In the genomic region with DNA sequence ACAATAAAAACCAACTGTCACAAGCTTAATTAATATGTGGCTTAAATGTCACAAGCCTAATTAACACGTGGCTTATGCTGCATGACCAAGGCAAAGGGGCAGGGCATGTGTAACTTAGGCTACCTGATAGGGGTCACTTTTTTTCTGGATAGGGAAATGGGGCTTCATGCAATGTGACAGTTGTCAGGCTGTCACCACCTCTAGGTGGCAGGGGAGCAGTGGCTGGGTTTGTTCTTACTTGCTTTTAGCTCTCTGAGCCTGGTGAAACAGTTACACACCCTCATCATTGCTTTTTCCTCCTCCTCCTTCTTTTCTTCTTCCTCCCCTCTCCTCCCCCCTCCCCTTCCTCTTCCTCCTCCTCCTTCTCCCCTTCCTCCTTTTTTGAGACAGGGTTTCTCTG, we compare ENCODE assay signal across 26 mouse cellular contexts. TPM values are rescaled to one million over a fixed set of nuclear protein-coding genes. Genes with fewer than 3 reads are reported as not detected.
A peak's percentile ranks its signal among the peaks of the same experiment; 100 is the strongest.
DNase-seq lines count a peak whose midpoint lies in the region; ATAC-seq and TF ChIP-seq lines count a peak whose summit lies in the region.
"Had no signal": no experiment of that assay in that cellular context is flagged by ENCODE, and none has a peak within 500 bp of the region (broad histone marks: within the 10 kb centered on the region; RNA-seq: fewer than 3 reads in every experiment).

No protein-coding gene starts in this region.

- H3K9ac ChIP-seq in heart, embryonic 15.5 days: no peak overlapping the region
- no peak overlapping the region for H3K9ac ChIP-seq in intestine, postnatal 0 days (ENCODE audit: low read depth, low read length)
- no peak overlapping the region for H3K9ac ChIP-seq in intestine, embryonic 16.5 days (ENCODE audit: low read depth, low read length)
- H3K9ac ChIP-seq in liver, embryonic 14.5 days (replicated peaks): no peak overlapping the region
- H3K9ac ChIP-seq in liver, embryonic 12.5 days: no peak overlapping the region
- no peak overlapping the region for H3K9ac ChIP-seq in stomach, postnatal 0 days (ENCODE audit: low read length)
- H3K9ac ChIP-seq: hindbrain, embryonic 15.5 days; intestine, embryonic 15.5 days; limb, embryonic 12.5 days; midbrain, embryonic 12.5 days had no signal

- H3K4me1 ChIP-seq in heart, embryonic 15.5 days (replicated peaks): peaks cover 13% of the 10 kb centered on the region
- peaks cover 14% of the 10 kb centered on the region for H3K4me1 ChIP-seq in intestine, postnatal 0 days (replicated peaks; ENCODE audit: control insufficient read depth, insufficient read depth, low read length)
- H3K4me1 ChIP-seq in intestine, embryonic 16.5 days (ENCODE audit: control insufficient read depth, insufficient read depth, low read length): peaks cover 24% of the 10 kb centered on the region
- H3K4me1 ChIP-seq in liver, embryonic 14.5 days (replicated peaks; ENCODE audit: control insufficient read depth in 2 of 2, insufficient read depth in 2 of 2, low read length in 1 of 2): peaks cover 0 to 8% of the 10 kb centered on the region in 2 experiments; a peak in 1 of 4 replicates
- H3K4me1 ChIP-seq in liver, embryonic 12.5 days: 0 out of 2 replicates have a peak, but pooled peaks cover 4% of the 10 kb centered on the region
- no peaks in the 10 kb centered on the region for H3K4me1 ChIP-seq in stomach, postnatal 0 days (replicated peaks; ENCODE audit: control insufficient read depth, insufficient read depth)
- H3K4me1 ChIP-seq: midbrain, embryonic 12.5 days had no signal

- 0 out of 2 replicates have a peak, but pooled peaks have one; percentile 53 for ATAC-seq in heart, embryonic 15.5 days (replicated peaks; ENCODE audit: insufficient number of reproducible peaks, insufficient read depth, low FRiP score, low read depth)
- ATAC-seq in intestine, postnatal 0 days: no peak
- no peak for ATAC-seq in intestine, embryonic 16.5 days
- ATAC-seq in liver, embryonic 14.5 days (ENCODE audit: insufficient read depth): no peak
- no peak for ATAC-seq in liver, embryonic 12.5 days
- no peak for ATAC-seq in stomach, postnatal 0 days (ENCODE audit: low FRiP score, low TSS enrichment)
- ATAC-seq: intestine, embryonic 15.5 days; Patski had no signal

- H3K4me3 ChIP-seq in heart, embryonic 15.5 days: no peak overlapping the region
- H3K4me3 ChIP-seq in intestine, postnatal 0 days (ENCODE audit: low read depth, low read length): no peak overlapping the region
- no peak overlapping the region for H3K4me3 ChIP-seq in intestine, embryonic 16.5 days (ENCODE audit: low read length)
- H3K4me3 ChIP-seq in liver, embryonic 14.5 days (ENCODE audit: insufficient read depth in 1 of 2, low read depth in 2 of 2, low read length in 2 of 2): no peak overlapping the region
- no peak overlapping the region for H3K4me3 ChIP-seq in liver, embryonic 12.5 days
- H3K4me3 ChIP-seq in stomach, postnatal 0 days (ENCODE audit: low read depth, low read length): no peak overlapping the region
- H3K4me3 ChIP-seq: forebrain, embryonic 10.5 days; hindbrain, embryonic 15.5 days; intestine, embryonic 15.5 days; limb, embryonic 12.5 days; midbrain, embryonic 12.5 days had no signal

- no peak overlapping the region for H3K4me2 ChIP-seq in heart, embryonic 15.5 days
- no peak overlapping the region for H3K4me2 ChIP-seq in intestine, postnatal 0 days (replicated peaks; ENCODE audit: low read depth)
- H3K4me2 ChIP-seq in intestine, embryonic 16.5 days (ENCODE audit: low read depth, low read length): no peak overlapping the region
- H3K4me2 ChIP-seq in liver, embryonic 14.5 days (ENCODE audit: low read depth): no peak overlapping the region
- no peak overlapping the region for H3K4me2 ChIP-seq in liver, embryonic 12.5 days
- no peak overlapping the region for H3K4me2 ChIP-seq in stomach, postnatal 0 days (replicated peaks; ENCODE audit: low read depth)
- H3K4me2 ChIP-seq: hindbrain, embryonic 15.5 days; intestine, embryonic 15.5 days; limb, embryonic 12.5 days; midbrain, embryonic 12.5 days had no signal

- no peak for DNase-seq in heart, adult 18-20 months
- DNase-seq in liver, embryonic 14.5 days (ENCODE audit: low read depth in 3 of 3, low spot score in 3 of 3): no peak
- no peak for DNase-seq in stomach, postnatal 0 days (ENCODE audit: low spot score)
- DNase-seq: B cell, adult 2 months; cerebellum, adult 11-12 months; cerebellum, postnatal 10 days; gastrocnemius, postnatal 25 days; lung, postnatal 14 days had no signal

- 12% methylated on average over 1 of the region's 1 CpGs for WGBS in heart, embryonic 15.5 days
- 68% methylated on average over 1 of the region's 1 CpGs for WGBS in intestine, postnatal 0 days
- WGBS in intestine, embryonic 16.5 days: 83% methylated on average over 1 of the region's 1 CpGs
- 42% methylated on average over 1 of the region's 1 CpGs for WGBS in liver, embryonic 14.5 days (ENCODE audit: insufficient replicate concordance)
- 33% methylated on average over 1 of the region's 1 CpGs for WGBS in liver, embryonic 12.5 days (ENCODE audit: insufficient replicate concordance)
- WGBS in stomach, postnatal 0 days: 66% methylated on average over 1 of the region's 1 CpGs

- TF ChIP-seq EP300 in liver, embryonic 14.5 days (IDR thresholded peaks at IDR 0.05; ENCODE audit: low read depth): no peak
- no peak for TF ChIP-seq EP300 in stomach, postnatal 0 days (optimal IDR thresholded peaks at IDR 0.05)

- H3K36me3 ChIP-seq in heart, embryonic 15.5 days: no peaks in the 10 kb centered on the region
- no peaks in the 10 kb centered on the region for H3K36me3 ChIP-seq in intestine, postnatal 0 days (ENCODE audit: control insufficient read depth, insufficient read depth)
- H3K36me3 ChIP-seq in intestine, embryonic 16.5 days (ENCODE audit: control insufficient read depth, insufficient read depth, low read length): no peaks in the 10 kb centered on the region
- H3K36me3 ChIP-seq in liver, embryonic 14.5 days (replicated peaks; ENCODE audit: control insufficient read depth, insufficient read depth, low read depth): no peaks in the 10 kb centered on the region
- no peaks in the 10 kb centered on the region for H3K36me3 ChIP-seq in liver, embryonic 12.5 days
- H3K36me3 ChIP-seq in stomach, postnatal 0 days (ENCODE audit: control insufficient read depth, insufficient read depth, low read length): no peaks in the 10 kb centered on the region
- H3K36me3 ChIP-seq: forebrain, embryonic 10.5 days; G1E; hindbrain, embryonic 15.5 days; intestine, embryonic 15.5 days; limb, embryonic 12.5 days; midbrain, embryonic 12.5 days had no signal

- H3K9me3 ChIP-seq in heart, embryonic 15.5 days (replicated peaks): no peaks in the 10 kb centered on the region
- H3K9me3 ChIP-seq in intestine, postnatal 0 days (ENCODE audit: control insufficient read depth): no peaks in the 10 kb centered on the region
- no peaks in the 10 kb centered on the region for H3K9me3 ChIP-seq in intestine, embryonic 16.5 days (ENCODE audit: control insufficient read depth, low read length)
- H3K9me3 ChIP-seq in liver, embryonic 14.5 days (ENCODE audit: control insufficient read depth, low read length): no peaks in the 10 kb centered on the region
- no peaks in the 10 kb centered on the region for H3K9me3 ChIP-seq in liver, embryonic 12.5 days (replicated peaks)
- no peaks in the 10 kb centered on the region for H3K9me3 ChIP-seq in stomach, postnatal 0 days (ENCODE audit: control insufficient read depth, low read length)
- H3K9me3 ChIP-seq: forebrain, embryonic 10.5 days; G1E; hindbrain, embryonic 15.5 days; intestine, embryonic 15.5 days; limb, embryonic 12.5 days; midbrain, embryonic 12.5 days had no signal

- peak; percentile 65 for TF ChIP-seq CTCF in intestine, postnatal 0 days (IDR thresholded peaks at IDR 0.05; ENCODE audit: low read depth)
- peak; percentile 27; the same call in 1 of the 2 replicates for TF ChIP-seq CTCF in liver, embryonic 14.5 days (IDR thresholded peaks at IDR 0.05; ENCODE audit: low read depth)
- peak; percentile 18; the same call in 1 of the 2 replicates for TF ChIP-seq CTCF in stomach, postnatal 0 days (IDR thresholded peaks at IDR 0.05; ENCODE audit: low read depth)

- H3K27ac ChIP-seq in heart, embryonic 15.5 days: no peak overlapping the region
- no peak overlapping the region for H3K27ac ChIP-seq in intestine, postnatal 0 days (ENCODE audit: low read depth, low read length)
- H3K27ac ChIP-seq in intestine, embryonic 16.5 days (ENCODE audit: low read length): no peak overlapping the region
- H3K27ac ChIP-seq in liver, embryonic 14.5 days: no peak overlapping the region
- H3K27ac ChIP-seq in liver, embryonic 12.5 days: no peak overlapping the region
- H3K27ac ChIP-seq in stomach, postnatal 0 days (replicated peaks): no peak overlapping the region
- H3K27ac ChIP-seq: forebrain, embryonic 10.5 days; hindbrain, embryonic 15.5 days; intestine, embryonic 15.5 days; limb, embryonic 12.5 days; midbrain, embryonic 12.5 days had no signal

- H3K27me3 ChIP-seq in heart, embryonic 15.5 days: peaks cover 3% of the 10 kb centered on the region; the same call in 1 of the 2 replicates
- H3K27me3 ChIP-seq in intestine, postnatal 0 days (replicated peaks; ENCODE audit: control insufficient read depth, insufficient read depth, low read length): no peaks in the 10 kb centered on the region
- no peaks in the 10 kb centered on the region for H3K27me3 ChIP-seq in intestine, embryonic 16.5 days (replicated peaks; ENCODE audit: control insufficient read depth, insufficient read depth, low read length)
- H3K27me3 ChIP-seq in liver, embryonic 14.5 days (ENCODE audit: control insufficient read depth, insufficient read depth, low read length): no peaks in the 10 kb centered on the region
- peaks cover 10% of the 10 kb centered on the region; the same call in 1 of the 2 replicates for H3K27me3 ChIP-seq in liver, embryonic 12.5 days (replicated peaks)
- H3K27me3 ChIP-seq in stomach, postnatal 0 days (ENCODE audit: control insufficient read depth, insufficient read depth, low read length): no peaks in the 10 kb centered on the region
- H3K27me3 ChIP-seq: CH12.LX; hindbrain, embryonic 15.5 days; intestine, embryonic 15.5 days; Patski had no signal

RNA-seq across cellular contexts. Expression of gene Aldh1b1, which starts 15.2 kb away (rescaled TPM):
- 149 and 153 TPM in 2 replicates for polyA plus RNA-seq in heart, embryonic 15.5 days (2015; fragmentation: Nextera tagmentation; extraction: Ambion mirVana)
- 10 to 100 TPM; 12.6 to 14.6 TPM for total RNA-seq in heart, adult 18-20 months (2021)
- 350 and 391 TPM in 2 replicates for polyA plus RNA-seq in intestine, postnatal 0 days (2015; fragmentation: Nextera tagmentation; extraction: Ambion mirVana)
- polyA plus RNA-seq in intestine, embryonic 16.5 days (2015; fragmentation: Nextera tagmentation; extraction: Ambion mirVana): 638 and 702 TPM in 2 replicates
- 26.8 and 30.5 TPM in 2 replicates for polyA plus RNA-seq in liver, embryonic 14.5 days (2012; rRNA removed)
- 23.4 and 28.3 TPM in 2 replicates for polyA plus RNA-seq in liver, embryonic 14.5 days (2014; fragmentation: Nextera tagmentation; extraction: Ambion mirVana)
- polyA plus RNA-seq in liver, embryonic 12.5 days (2016; fragmentation: Nextera tagmentation; extraction: Ambion mirVana): 29.0 and 30.8 TPM in 2 replicates
- 6.8 and 7.5 TPM in 2 replicates for polyA plus RNA-seq in stomach, postnatal 0 days (2015; fragmentation: Nextera tagmentation; extraction: Ambion mirVana)
- polyA plus RNA-seq: G1E had no signal

RNA-seq across cellular contexts. Expression of gene Igfbpl1, which starts 43.1 kb away (rescaled TPM):
- polyA plus RNA-seq in heart, embryonic 15.5 days (2015; fragmentation: Nextera tagmentation; extraction: Ambion mirVana): 2.0 and 2.6 TPM in 2 replicates
- under 1 TPM; 0.23 to 0.30 TPM for total RNA-seq in heart, adult 18-20 months (2021)
- polyA plus RNA-seq in intestine, postnatal 0 days (2015; fragmentation: Nextera tagmentation; extraction: Ambion mirVana): 0.16 and 0.18 TPM in 2 replicates
- 0.24 and 0.34 TPM in 2 replicates for polyA plus RNA-seq in intestine, embryonic 16.5 days (2015; fragmentation: Nextera tagmentation; extraction: Ambion mirVana)
- polyA plus RNA-seq in liver, embryonic 14.5 days (2012; rRNA removed): 0.03 and 0.69 TPM in 2 replicates
- not detected in 2 replicates for polyA plus RNA-seq in liver, embryonic 14.5 days (2014; fragmentation: Nextera tagmentation; extraction: Ambion mirVana)
- not detected in 2 replicates for polyA plus RNA-seq in liver, embryonic 12.5 days (2016; fragmentation: Nextera tagmentation; extraction: Ambion mirVana)
- polyA plus RNA-seq in stomach, postnatal 0 days (2015; fragmentation: Nextera tagmentation; extraction: Ambion mirVana): 0.08 and 0.17 TPM in 2 replicates
- total RNA-seq: CH12.LX; gastrocnemius, postnatal 25 days; megakaryocyte progenitor cell, adult 5-6 weeks; monocyte, adult 5-6 weeks; neutrophil, adult 5-6 weeks had no signal
- polyA plus RNA-seq: G1E; kidney, embryonic 16.5 days; liver, embryonic 16.5 days; Patski; thymus, postnatal 0 days had no signal
